Mouse (Mus musculus) left cerebral cortex, postnatal 10 days (tissue): ENCODE data around the gene Nudt7. TPM values are rescaled to one million over a fixed set of nuclear protein-coding genes. Genes with fewer than 3 reads are reported as not detected.

Source experiments
- DNase-seq, 2 experiments: peaks; one replicate each; pipeline ENCODE4 v3.0.0; 2021 to 2022; ENCODE audit warnings: low spot score in 2 of 2, mixed read lengths in 1 of 2; ENCODE audit errors: extremely low spot score in 1 of 2
- intact Hi-C: fragments of 180-260 bp; cut with DNase I; formaldehyde crosslinking; loops from one replicate; pipeline ENCODE4 v1.15.1; 2025
- total RNA-seq, 2 experiments: library from RNA; stranded (reverse); gene quantifications; 2 replicates each; pipeline ENCODE4 v1.2.3; 2021

Nudt7 gene
- total RNA-seq, 2 experiments from 2014 or later: 3.8 to 4.8 TPM

- DNase-seq: no peak
- intact Hi-C loops: no loop called here
These were observed 3.8 kb downstream of the Nudt7 start for GRCm38 (mm10) chr8:114137181-114137580.

GRCm38 (mm10) chr8:114140437-114140836 lies 7.1 kb downstream of the Nudt7 start:
- intact Hi-C loops: no loop called here
- DNase-seq: no peak

GRCm38 (mm10) chr8:114142199-114142598 lies 8.8 kb downstream of the Nudt7 start:
- no peak for DNase-seq
- intact Hi-C loops: no loop called here

- DNase-seq: no peak
- intact Hi-C loops: no loop called here
These were observed 10.4 kb downstream of the Nudt7 start for GRCm38 (mm10) chr8:114143645-114144290.

- DNase-seq: no peak
- intact Hi-C loops: no loop called here
These were observed 20.1 kb downstream of the Nudt7 start for GRCm38 (mm10) chr8:114153311-114154045.

GRCm38 (mm10) chr8:114158586-114158985 lies 25.2 kb downstream of the Nudt7 start:
- intact Hi-C loops: no loop called here
- no peak for DNase-seq

- intact Hi-C loops: no loop called here
These were observed 26.3 kb downstream of the Nudt7 start for GRCm38 (mm10) chr8:114159666-114160065.

GRCm38 (mm10) chr8:114163871-114164270 lies 30.5 kb downstream of the Nudt7 start:
- DNase-seq: no peak
- intact Hi-C loops: no loop called here

More at GRCm38 (mm10) chr8:114159666-114160065, 26.3 kb downstream of the Nudt7 start:
- DNase-seq: no peak

GRCm38 (mm10) chr8:114164444-114165096 lies 31.2 kb downstream of the Nudt7 start:
- intact Hi-C loops: no loop called here

GRCm38 (mm10) chr8:114165741-114166140 lies 32.4 kb downstream of the Nudt7 start:
- no peak for DNase-seq
- intact Hi-C loops: no loop called here

More at GRCm38 (mm10) chr8:114164444-114165096, 31.2 kb downstream of the Nudt7 start:
- no peak for DNase-seq

GRCm38 (mm10) chr8:114176721-114177120 lies 43.4 kb downstream of the Nudt7 start:
- intact Hi-C loops: no loop called here
- DNase-seq: no peak

- intact Hi-C loops: no loop called here
These were observed 60.0 kb downstream of the Nudt7 start for GRCm38 (mm10) chr8:114193334-114193733.

GRCm38 (mm10) chr8:114198990-114199389 lies 65.6 kb downstream of the Nudt7 start:
- no peak for DNase-seq
- intact Hi-C loops: no loop called here

More at GRCm38 (mm10) chr8:114193334-114193733, 60.0 kb downstream of the Nudt7 start:
- DNase-seq: no peak

Other genes starting within 250 kb of the Nudt7 start
- 10 to 100 TPM; 63.8 to 70.8 TPM for gene Vat1l, start 72.1 kb downstream of the Nudt7 start, total RNA-seq